Mouse (Mus musculus): ENCODE measurements around the gene Slc6a17. TPM values are rescaled to one million over a fixed set of nuclear protein-coding genes. Genes with fewer than 3 reads are reported as not detected.

The Slc6a17 gene
- polyA plus RNA-seq, 1 experiment, result 3.2 TPM

DNA sequence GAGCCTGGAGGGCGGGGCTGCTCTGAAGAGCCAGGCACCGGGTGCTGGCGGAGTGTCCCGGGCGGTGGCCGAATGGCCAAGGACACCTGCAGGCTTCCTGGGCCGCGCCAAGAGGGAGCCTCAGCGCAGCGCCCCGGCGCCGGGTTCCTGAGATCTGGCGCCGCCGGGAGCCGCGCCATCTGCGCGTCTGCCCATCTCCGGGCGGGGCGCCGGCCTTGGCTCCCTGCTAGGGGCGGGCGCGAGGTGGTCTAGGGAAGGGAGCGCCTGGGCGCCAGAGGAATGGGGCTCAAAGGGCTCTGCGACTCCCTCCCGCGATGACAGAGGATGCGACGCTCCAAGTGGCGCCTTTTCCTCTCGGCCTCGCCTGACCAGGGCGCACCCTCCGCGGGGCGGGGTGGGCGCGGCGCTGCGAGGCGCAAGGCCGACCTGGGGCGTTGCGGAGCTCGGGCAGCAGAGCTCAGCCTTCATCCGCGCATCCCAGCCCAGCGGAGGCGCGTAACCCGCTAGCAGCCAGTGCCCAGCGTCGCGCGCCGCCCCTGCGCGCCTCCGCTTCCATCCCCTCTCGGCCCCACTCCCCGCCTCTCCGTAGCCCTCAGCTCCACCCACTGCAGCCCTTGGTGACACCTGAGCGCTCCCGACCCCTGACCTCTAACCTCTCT is 57.9 kb downstream of the Slc6a17 start:
- Histone ChIP-seq H3K79me3 (ENCODE audit: low read depth) (no peaks in the 10 kb centered on the region), H3K36me3 (ENCODE audit: control insufficient read depth, insufficient read depth) (no peaks in the 10 kb centered on the region), H3ac (ENCODE audit: control insufficient read depth, insufficient read length, low read depth) (no peak overlapping the region), H3K27me3 (ENCODE audit: control insufficient read depth, insufficient read depth, insufficient read length) (peaks cover 72% of the 10 kb centered on the region), H3K79me2 (ENCODE audit: control insufficient read depth, insufficient read depth) (no peaks in the 10 kb centered on the region), H3K4me3 (ENCODE audit: insufficient read depth, poor library complexity, severe bottlenecking) (no peak overlapping the region)
- TF ChIP-seq MYOG (IDR thresholded peaks at IDR 0.05; ENCODE audit: control insufficient read depth, extremely low read depth, insufficient read length) (no peak), CEBPB (IDR thresholded peaks at IDR 0.05; ENCODE audit: low read depth) (no peak), FOSL1 (IDR thresholded peaks at IDR 0.05; ENCODE audit: insufficient read depth, low read length, poor library complexity, severe bottlenecking) (no peak), MAX (IDR thresholded peaks at IDR 0.05) (no peak), USF1 (IDR thresholded peaks at IDR 0.05; ENCODE audit: low read depth) (no peak), CTCF (IDR thresholded peaks at IDR 0.05; ENCODE audit: control insufficient read depth, insufficient read depth, insufficient read length) (no peak), MYOD1 (IDR thresholded peaks at IDR 0.05; ENCODE audit: control insufficient read depth, insufficient read length, low read depth) (no peak)

DNA sequence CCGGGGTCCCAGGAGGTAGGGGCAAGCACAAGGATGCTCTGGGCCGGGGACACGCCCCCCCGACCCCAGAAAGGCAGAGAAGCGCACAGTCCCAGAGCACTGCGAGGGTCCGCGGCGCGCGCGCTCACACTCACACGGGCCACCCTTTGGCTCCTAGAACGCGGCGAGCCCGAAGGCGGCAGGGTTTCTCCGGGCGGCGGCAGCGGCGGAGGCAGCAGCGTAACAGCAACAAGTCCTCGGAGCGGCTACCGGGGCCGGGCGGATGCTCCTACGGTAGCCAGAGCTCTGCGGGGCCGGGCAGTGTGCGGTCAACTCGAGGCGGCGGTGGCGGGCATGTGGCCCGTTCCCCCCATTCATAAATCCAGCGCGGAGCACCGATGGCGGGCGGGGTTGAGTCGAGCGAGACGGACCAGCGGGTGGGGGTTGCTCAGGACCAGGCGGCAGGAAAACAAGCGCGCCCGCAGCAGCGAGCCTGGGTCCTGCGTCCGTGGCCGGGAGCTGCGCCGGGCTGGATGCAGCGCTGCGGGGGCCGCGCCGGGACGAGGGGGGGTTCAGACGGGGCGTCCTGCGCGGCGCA is 58.5 kb downstream of the Slc6a17 start, which contains the start of gene Kcnc4:
Gene Kcnc4, minus strand, starts transcription at position 357 of the 577 bp plus-strand sequence.
- peaks cover 75% of the 10 kb centered on the region for H3K27me3 ChIP-seq (ENCODE audit: control insufficient read depth, insufficient read depth, insufficient read length)
- no peaks in the 10 kb centered on the region for H3K79me3 ChIP-seq (ENCODE audit: low read depth)
- H3K36me3 ChIP-seq (ENCODE audit: control insufficient read depth, insufficient read depth), result no peaks in the 10 kb centered on the region
- no peak within 1 kb of the TSS for H3K4me3 ChIP-seq (ENCODE audit: insufficient read depth, poor library complexity, severe bottlenecking)
- no peaks in the 10 kb centered on the region for H3K79me2 ChIP-seq (ENCODE audit: control insufficient read depth, insufficient read depth)
- TF ChIP-seq CEBPB (IDR thresholded peaks at IDR 0.05; ENCODE audit: low read depth) (no peak), USF1 (IDR thresholded peaks at IDR 0.05; ENCODE audit: low read depth) (no peak), MYOG (IDR thresholded peaks at IDR 0.05; ENCODE audit: control insufficient read depth, extremely low read depth, insufficient read length) (no peak), FOSL1 (IDR thresholded peaks at IDR 0.05; ENCODE audit: insufficient read depth, low read length, poor library complexity, severe bottlenecking) (no peak), MYOD1 (IDR thresholded peaks at IDR 0.05; ENCODE audit: control insufficient read depth, insufficient read length, low read depth) (no peak), CTCF (IDR thresholded peaks at IDR 0.05; ENCODE audit: control insufficient read depth, insufficient read depth, insufficient read length) (no peak), MAX (IDR thresholded peaks at IDR 0.05) (no peak)
- H3ac ChIP-seq (ENCODE audit: control insufficient read depth, insufficient read length, low read depth), result no peak within 1 kb of the TSS

DNA sequence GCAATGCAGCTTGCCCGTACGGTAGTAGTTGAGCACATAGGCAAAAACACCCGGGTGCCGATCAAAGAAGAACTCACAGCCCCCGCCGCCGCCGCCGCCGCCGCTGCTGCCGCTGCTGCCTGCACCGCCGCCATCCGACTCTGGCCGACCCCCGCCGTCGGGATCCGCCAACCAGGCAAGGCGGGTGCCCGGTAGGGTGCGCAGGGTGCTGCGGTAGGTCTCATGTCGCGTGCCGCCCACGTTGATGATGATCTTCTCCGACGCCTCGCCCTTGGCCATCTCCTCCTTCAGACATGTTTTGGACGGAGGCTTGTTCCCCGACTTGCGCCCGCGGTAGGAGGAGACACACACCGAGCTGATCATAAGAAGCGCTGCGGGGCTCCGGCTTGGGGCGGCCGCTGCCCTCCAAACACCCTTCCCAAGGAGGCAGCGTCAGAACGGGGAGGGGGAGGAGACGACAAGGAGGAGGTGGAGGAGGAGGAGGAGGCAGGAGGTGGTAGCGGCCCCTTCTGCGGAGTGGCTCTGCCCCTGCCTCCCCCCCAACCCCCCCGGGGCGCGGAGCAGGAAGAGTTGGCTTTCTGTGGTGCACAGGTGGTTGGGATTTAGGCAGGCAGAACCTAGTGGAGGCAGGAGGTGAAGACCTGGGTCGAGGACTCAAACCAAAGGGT is 59.2 kb downstream of the Slc6a17 start:
- Histone ChIP-seq H3K4me3 (ENCODE audit: insufficient read depth, poor library complexity, severe bottlenecking) (no peak overlapping the region), H3K27me3 (ENCODE audit: control insufficient read depth, insufficient read depth, insufficient read length) (peaks cover 81% of the 10 kb centered on the region), H3K79me2 (ENCODE audit: control insufficient read depth, insufficient read depth) (no peaks in the 10 kb centered on the region), H3K36me3 (ENCODE audit: control insufficient read depth, insufficient read depth) (no peaks in the 10 kb centered on the region), H3ac (ENCODE audit: control insufficient read depth, insufficient read length, low read depth) (no peak overlapping the region), H3K79me3 (ENCODE audit: low read depth) (no peaks in the 10 kb centered on the region)
- TF ChIP-seq MYOG (IDR thresholded peaks at IDR 0.05; ENCODE audit: control insufficient read depth, extremely low read depth, insufficient read length), result no peak
- no peak for TF ChIP-seq MAX (IDR thresholded peaks at IDR 0.05)
- no peak for TF ChIP-seq MYOD1 (IDR thresholded peaks at IDR 0.05; ENCODE audit: control insufficient read depth, insufficient read length, low read depth)
- no peak for TF ChIP-seq CTCF (IDR thresholded peaks at IDR 0.05; ENCODE audit: control insufficient read depth, insufficient read depth, insufficient read length)
- TF ChIP-seq FOSL1 (IDR thresholded peaks at IDR 0.05; ENCODE audit: insufficient read depth, low read length, poor library complexity, severe bottlenecking), result no peak
- no peak for TF ChIP-seq CEBPB (IDR thresholded peaks at IDR 0.05; ENCODE audit: low read depth)
- TF ChIP-seq USF1 (IDR thresholded peaks at IDR 0.05; ENCODE audit: low read depth), result no peak

DNA sequence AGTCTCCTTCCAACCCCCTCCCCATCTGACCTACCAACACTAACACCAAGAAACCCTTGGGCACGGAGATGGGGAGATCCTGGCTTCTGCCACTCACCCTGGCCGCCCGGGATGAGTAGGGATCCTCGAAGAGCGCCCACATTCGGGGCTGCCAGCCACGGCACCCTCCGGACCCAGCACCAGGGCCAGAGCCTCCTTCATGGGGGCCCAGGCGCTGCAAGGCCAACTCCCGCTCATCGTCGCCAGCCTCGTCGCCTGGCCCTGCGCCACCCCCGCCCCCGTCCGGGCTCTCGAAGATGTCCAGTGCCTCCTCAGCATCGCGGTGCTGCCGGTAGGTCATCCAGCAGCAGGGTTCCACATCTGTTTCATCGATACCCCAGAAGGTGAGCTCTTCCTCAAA is 59.7 kb downstream of the Slc6a17 start:
- H3K4me3 ChIP-seq (ENCODE audit: insufficient read depth, poor library complexity, severe bottlenecking), result no peak overlapping the region
- TF ChIP-seq MAX (IDR thresholded peaks at IDR 0.05) (no peak), FOSL1 (IDR thresholded peaks at IDR 0.05; ENCODE audit: insufficient read depth, low read length, poor library complexity, severe bottlenecking) (no peak), CTCF (IDR thresholded peaks at IDR 0.05; ENCODE audit: control insufficient read depth, insufficient read depth, insufficient read length) (no peak), USF1 (IDR thresholded peaks at IDR 0.05; ENCODE audit: low read depth) (no peak), CEBPB (IDR thresholded peaks at IDR 0.05; ENCODE audit: low read depth) (no peak)
- no peaks in the 10 kb centered on the region for H3K79me3 ChIP-seq (ENCODE audit: low read depth)
- no peak overlapping the region for H3ac ChIP-seq (ENCODE audit: control insufficient read depth, insufficient read length, low read depth)
- H3K79me2 ChIP-seq (ENCODE audit: control insufficient read depth, insufficient read depth), result no peaks in the 10 kb centered on the region
- peaks cover 86% of the 10 kb centered on the region for H3K27me3 ChIP-seq (ENCODE audit: control insufficient read depth, insufficient read depth, insufficient read length)
- no peaks in the 10 kb centered on the region for H3K36me3 ChIP-seq (ENCODE audit: control insufficient read depth, insufficient read depth)

DNA sequence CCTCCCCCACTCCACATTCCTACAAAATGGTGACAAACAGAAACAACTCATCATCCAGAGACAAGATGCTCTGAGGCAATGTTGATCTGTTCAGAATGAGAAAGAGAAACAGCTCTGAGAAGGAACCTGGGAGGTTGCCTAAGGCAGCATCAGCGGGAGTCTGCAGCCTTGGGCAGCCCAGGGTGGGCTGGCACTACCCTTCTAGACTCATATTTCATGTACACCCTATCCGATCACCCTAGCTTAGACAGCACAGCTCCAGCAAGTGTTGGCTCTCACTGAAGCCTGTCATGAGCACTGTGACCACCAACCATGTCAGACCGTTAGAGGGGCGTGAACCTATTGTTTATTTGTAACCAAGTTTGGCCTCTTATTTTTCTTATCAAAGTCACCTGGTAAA is 63.5 kb downstream of the Slc6a17 start:
- TF ChIP-seq MYOG (IDR thresholded peaks at IDR 0.05; ENCODE audit: control insufficient read depth, extremely low read depth, insufficient read length) (no peak), CTCF (IDR thresholded peaks at IDR 0.05; ENCODE audit: control insufficient read depth, insufficient read depth, insufficient read length) (no peak), USF1 (IDR thresholded peaks at IDR 0.05; ENCODE audit: low read depth) (no peak), MYOD1 (IDR thresholded peaks at IDR 0.05; ENCODE audit: control insufficient read depth, insufficient read length, low read depth) (no peak), MAX (IDR thresholded peaks at IDR 0.05) (no peak), CEBPB (IDR thresholded peaks at IDR 0.05; ENCODE audit: low read depth) (no peak), FOSL1 (IDR thresholded peaks at IDR 0.05; ENCODE audit: insufficient read depth, low read length, poor library complexity, severe bottlenecking) (no peak)
- Histone ChIP-seq H3K4me3 (ENCODE audit: insufficient read depth, poor library complexity, severe bottlenecking) (no peak overlapping the region), H3K79me2 (ENCODE audit: control insufficient read depth, insufficient read depth) (no peaks in the 10 kb centered on the region), H3K79me3 (ENCODE audit: low read depth) (no peaks in the 10 kb centered on the region), H3K36me3 (ENCODE audit: control insufficient read depth, insufficient read depth) (no peaks in the 10 kb centered on the region), H3ac (ENCODE audit: control insufficient read depth, insufficient read length, low read depth) (no peak overlapping the region), H3K27me3 (ENCODE audit: control insufficient read depth, insufficient read depth, insufficient read length) (peaks cover 81% of the 10 kb centered on the region)

All from C2C12 (cell line).